Mouse (Mus musculus) gastrocnemius, postnatal 25 days (tissue): Measurements from ENCODE around the gene Jak3. TPM values are rescaled to one million over a fixed set of nuclear protein-coding genes. Genes with fewer than 3 reads are reported as not detected.
"Not testable (repeated sequence)": the region's sequence is repeated elsewhere in the genome, so short reads cannot be mapped to it uniquely, and the experiment has no call there.

Experiments used
- DNase-seq: peaks from one replicate; pipeline ENCODE4 v3.0.0; 2022
- total RNA-seq, 2 experiments: library from RNA; stranded (reverse); gene quantifications; 1 replicate in 1 of 2; 2 replicates in 1 of 2; pipeline ENCODE4 v1.2.3; 2021

Gene Jak3
- total RNA-seq, 2 experiments from 2014 or later: 1.9 to 3.0 TPM

- DNase-seq: no peak
Observed at GRCm38 (mm10) chr8:71686143-71686734, 10.1 kb downstream of the Jak3 start.

- DNase-seq: no peak
Observed at GRCm38 (mm10) chr8:71687616-71688015, 11.5 kb downstream of the Jak3 start.

GRCm38 (mm10) chr8:71689028-71689427, 12.9 kb downstream of the Jak3 start, which contains the start of gene Insl3:
Insl3 (plus strand) TSS chr8:71689214.
- no peak for DNase-seq

GRCm38 (mm10) chr8:71692509-71692908, 16.4 kb downstream of the Jak3 start:
- no peak for DNase-seq

- DNase-seq: no peak
Observed at GRCm38 (mm10) chr8:71693166-71694041, 17.3 kb downstream of the Jak3 start.

GRCm38 (mm10) chr8:71695456-71695855, 19.4 kb downstream of the Jak3 start:
- not testable (repeated sequence) for DNase-seq

- DNase-seq: no peak
Observed at GRCm38 (mm10) chr8:71700493-71701269, 24.6 kb downstream of the Jak3 start.

GRCm38 (mm10) chr8:71701414-71702086, 25.5 kb downstream of the Jak3 start, which contains the start of gene B3gnt3:
B3gnt3 (minus strand) TSS chr8:71701789.
- DNase-seq: no peak

GRCm38 (mm10) chr8:71702087-71702432, 26.0 kb downstream of the Jak3 start:
- DNase-seq: no peak

GRCm38 (mm10) chr8:71702923-71703322, 26.8 kb downstream of the Jak3 start:
- DNase-seq: no peak

- DNase-seq: not testable (repeated sequence)
Observed at GRCm38 (mm10) chr8:71703400-71703799, 27.3 kb downstream of the Jak3 start.

GRCm38 (mm10) chr8:71707874-71708273, 31.8 kb downstream of the Jak3 start:
- DNase-seq: no peak

GRCm38 (mm10) chr8:71709134-71709799, 33.2 kb downstream of the Jak3 start:
- DNase-seq: no peak

GRCm38 (mm10) chr8:71709800-71710446, 33.8 kb downstream of the Jak3 start:
- no peak for DNase-seq

- DNase-seq: no peak
Observed at GRCm38 (mm10) chr8:71711574-71711973, 35.5 kb downstream of the Jak3 start.

GRCm38 (mm10) chr8:71715531-71715930, 39.4 kb downstream of the Jak3 start:
- no peak for DNase-seq

GRCm38 (mm10) chr8:71716561-71717053, 40.5 kb downstream of the Jak3 start:
- no peak for DNase-seq

- DNase-seq: no peak
Observed at GRCm38 (mm10) chr8:71717096-71717495, 41.0 kb downstream of the Jak3 start.

- DNase-seq: no peak
Observed at GRCm38 (mm10) chr8:71718252-71718651, 42.2 kb downstream of the Jak3 start.

GRCm38 (mm10) chr8:71719218-71719617, 43.1 kb downstream of the Jak3 start:
- DNase-seq: no peak

- no peak for DNase-seq
Observed at GRCm38 (mm10) chr8:71719928-71720457, 43.9 kb downstream of the Jak3 start.
